Mouse (Mus musculus): Measurements from ENCODE around the gene Nipal3. TPM values are rescaled to one million over a fixed set of nuclear protein-coding genes. Genes with fewer than 3 reads are reported as not detected.
A peak's percentile ranks its signal among the peaks of the same experiment; 100 is the strongest.

The Nipal3 gene
- total RNA-seq, 2 experiments from 2014 or later = 25.3 to 28.0 TPM

- DNase-seq = peak; percentile 36 to 48
- intact Hi-C loops (cut with DNase I) = loop anchor here (1.0 kb wide), 1 partner anchor 160 kb away; no protein-coding TSS in a partner anchor
These were observed 12.9 kb upstream of the Nipal3 start for GRCm38 (mm10) chr4:135507547-135508350.

GRCm38 (mm10) chr4:135505794-135506193, 11.0 kb upstream of the Nipal3 start:
- no peak for DNase-seq
- intact Hi-C loops (cut with DNase I) = no loop called here

DNA sequence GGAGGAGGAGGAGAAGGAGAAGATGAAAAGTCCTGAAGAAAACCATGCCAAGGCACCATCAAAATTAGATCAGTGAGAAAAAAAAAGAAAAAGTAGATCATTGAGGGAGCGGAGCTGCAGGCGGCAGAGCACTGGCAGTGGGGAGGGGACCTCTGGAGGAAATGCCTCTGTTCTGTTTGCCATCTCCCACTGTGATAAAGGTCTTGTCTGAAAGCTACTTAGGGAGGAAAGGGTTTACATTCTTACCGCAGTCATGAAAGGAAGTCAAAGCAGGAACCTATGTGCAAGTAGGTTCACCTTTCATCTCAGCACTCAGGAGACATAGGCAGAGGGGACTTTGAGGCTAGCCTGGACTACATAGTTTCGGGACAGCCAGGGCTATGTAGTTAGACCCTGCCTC, 6.7 kb upstream of the Nipal3 start:
- no peak for DNase-seq
- intact Hi-C loops (cut with DNase I) = no loop called here

DNA sequence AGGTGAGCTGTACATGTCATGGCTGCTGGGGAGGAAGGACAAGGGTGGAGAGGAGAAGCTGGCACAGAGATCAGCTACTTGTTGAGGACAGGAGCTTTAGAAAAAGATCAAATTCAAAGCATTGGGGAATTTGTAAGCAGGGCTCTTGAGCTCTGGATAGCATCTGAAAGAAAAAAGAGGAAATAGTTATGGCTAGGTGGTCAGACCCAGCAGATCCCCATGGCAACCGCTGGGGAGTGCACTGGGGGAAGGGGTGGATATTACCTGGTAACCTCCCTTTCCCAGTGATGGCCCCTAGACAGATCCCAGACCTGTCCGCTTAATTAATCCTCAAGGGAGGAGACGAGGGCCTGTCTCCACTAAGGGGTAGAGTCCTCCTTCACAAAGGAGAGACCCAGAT, 5.0 kb upstream of the Nipal3 start:
- intact Hi-C loops (cut with DNase I) = no loop called here
- no peak for DNase-seq

DNA sequence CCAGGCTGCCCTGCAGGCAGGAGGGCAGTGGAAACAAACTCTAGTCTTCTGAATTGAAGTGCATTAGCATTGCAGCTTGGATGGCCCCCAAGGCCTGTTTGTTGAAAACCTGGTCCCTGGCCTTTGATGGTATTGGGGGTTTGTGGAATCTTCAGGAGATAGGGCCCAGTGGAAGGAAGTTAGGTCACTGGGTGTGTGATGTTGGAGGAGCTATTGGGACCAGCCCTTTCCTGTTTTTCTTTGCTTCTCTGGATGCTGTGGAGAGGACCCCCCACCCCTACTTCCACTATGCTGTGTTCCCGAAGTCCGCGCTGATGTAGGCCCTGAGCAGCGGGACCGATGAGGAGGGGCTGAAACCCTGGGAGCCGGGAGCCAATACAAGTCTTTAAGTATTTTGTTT, 3.3 kb upstream of the Nipal3 start:
- intact Hi-C loops (cut with DNase I) = no loop called here
- DNase-seq = no peak

GRCm38 (mm10) chr4:135495810-135496209, 972 bp upstream of the Nipal3 start:
- peak; percentile 33 to 46 for DNase-seq
- intact Hi-C loops (cut with DNase I) = no loop called here

- intact Hi-C loops (cut with DNase I) = no loop called here
These were observed 556 bp upstream of the Nipal3 start for GRCm38 (mm10) chr4:135495397-135495791.

DNA sequence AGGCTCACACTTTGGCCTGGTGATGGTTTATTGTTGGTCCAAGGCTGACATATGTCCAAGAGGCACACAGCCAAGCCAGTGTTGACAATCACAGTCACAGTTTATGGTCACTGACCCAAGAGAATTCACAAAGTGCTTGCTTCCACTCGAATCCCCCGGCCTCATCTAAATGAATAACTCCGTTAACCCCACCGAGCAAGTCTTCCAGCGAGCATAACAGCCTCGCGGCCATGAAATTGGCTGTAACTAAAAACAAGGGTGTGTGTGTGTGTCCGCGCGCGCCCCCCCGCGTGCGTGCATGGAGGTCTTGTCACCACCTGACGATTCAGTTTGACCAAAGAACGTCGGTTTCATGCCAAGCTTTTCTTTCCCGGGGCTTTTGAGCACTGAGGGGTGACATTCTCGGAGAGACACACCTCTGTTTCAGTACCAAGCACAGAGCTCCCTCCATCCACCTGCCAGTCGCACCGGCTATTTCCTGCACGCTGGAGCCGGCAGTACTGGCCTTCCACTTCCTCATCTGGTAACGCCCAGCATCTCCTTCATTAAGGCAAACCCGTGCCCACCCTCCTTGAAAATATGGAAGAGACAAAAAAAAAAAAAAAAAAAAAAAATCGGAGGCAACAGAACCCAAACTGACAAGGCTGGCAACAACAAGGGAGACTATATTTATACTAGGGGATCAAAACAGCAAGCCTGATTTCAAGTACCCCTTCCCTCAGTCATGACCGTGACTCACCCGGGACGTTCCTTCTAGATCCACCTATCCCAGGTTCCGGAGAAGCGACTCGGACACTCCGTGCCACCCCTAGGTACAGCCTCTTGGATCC, 932 bp downstream of the Nipal3 start:
- peak; percentile 46 to 58 for DNase-seq
- intact Hi-C loops (cut with DNase I) = loop anchor here (5.0 kb wide), 1 partner anchor 112 kb away; no protein-coding TSS in a partner anchor

More at GRCm38 (mm10) chr4:135495397-135495791, 556 bp upstream of the Nipal3 start:
- no peak for DNase-seq

DNA sequence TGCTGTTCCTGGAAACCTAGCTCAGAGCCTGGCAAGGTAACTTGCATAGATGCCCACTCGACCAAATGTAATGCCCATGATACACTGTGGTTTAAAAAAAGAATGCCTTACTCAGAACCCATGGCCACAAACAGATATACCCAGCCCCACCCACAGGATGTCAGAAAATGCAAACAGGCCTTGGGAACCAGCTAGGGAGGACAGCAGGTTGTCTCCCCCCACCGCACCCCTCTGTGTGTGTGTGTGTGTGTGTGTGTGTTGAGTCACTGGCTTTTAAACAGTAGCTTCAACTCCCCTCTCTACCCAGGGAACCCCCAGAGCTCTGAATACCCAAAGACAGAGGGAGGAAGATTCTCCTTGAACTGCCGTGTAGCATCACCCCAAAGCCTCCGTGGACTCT, 1.6 kb downstream of the Nipal3 start:
- intact Hi-C loops (cut with DNase I) = loop anchor here (5.0 kb wide), 1 partner anchor 111 kb away; no protein-coding TSS in a partner anchor
- no peak for DNase-seq

DNA sequence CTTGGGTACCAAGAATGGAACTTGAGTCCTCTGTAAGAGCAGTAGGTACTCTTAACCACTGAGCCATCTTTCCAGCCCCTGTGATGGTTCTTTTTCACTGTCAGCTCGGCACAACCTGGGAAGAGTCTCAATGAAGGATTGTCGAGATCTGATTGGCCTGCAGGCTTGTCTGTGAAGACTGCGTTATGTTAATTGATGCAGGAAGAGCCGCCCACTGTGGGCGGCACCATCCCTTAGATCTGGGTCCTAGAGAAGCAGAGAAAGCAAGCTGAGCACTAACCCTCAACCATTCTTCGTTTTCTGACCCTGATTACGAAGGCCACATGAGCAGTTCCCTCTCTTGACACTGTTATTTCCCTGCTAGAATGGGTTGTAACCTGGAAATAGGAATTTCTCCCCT, 5.6 kb downstream of the Nipal3 start:
- intact Hi-C loops (cut with DNase I) = no loop called here
- DNase-seq = no peak

GRCm38 (mm10) chr4:135486352-135486751, 8.5 kb downstream of the Nipal3 start:
- no peak for DNase-seq
- intact Hi-C loops (cut with DNase I) = no loop called here

DNA sequence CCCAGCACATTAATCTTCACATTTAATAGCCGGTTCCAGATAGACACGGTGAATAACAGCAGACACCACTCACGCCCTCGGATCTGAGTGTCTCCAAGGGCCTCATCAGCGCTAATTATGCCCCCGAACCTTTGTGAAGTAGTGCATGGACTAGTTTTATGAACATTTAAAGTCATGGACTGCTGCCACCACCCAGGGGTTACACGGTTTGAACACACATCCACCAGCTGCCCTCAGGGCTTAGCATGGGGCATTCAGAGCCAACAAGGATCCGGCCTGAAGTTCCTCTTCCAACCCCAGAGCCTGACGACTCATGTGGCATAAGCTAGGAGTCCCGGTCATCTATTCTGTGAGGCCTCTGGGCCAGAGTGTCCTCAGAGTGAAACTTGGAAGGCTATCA, 9.8 kb downstream of the Nipal3 start:
- no peak for DNase-seq

GRCm38 (mm10) chr4:135480370-135480769, 14.5 kb downstream of the Nipal3 start:
- DNase-seq = no peak
- intact Hi-C loops (cut with DNase I) = no loop called here

More for the DNA sequence above, 9.8 kb downstream of the Nipal3 start:
- intact Hi-C loops (cut with DNase I) = no loop called here

GRCm38 (mm10) chr4:135477851-135478250, 17.0 kb downstream of the Nipal3 start:
- DNase-seq = no peak

GRCm38 (mm10) chr4:135463406-135463805, 31.4 kb downstream of the Nipal3 start:
- intact Hi-C loops (cut with DNase I) = no loop called here
- no peak for DNase-seq

More at GRCm38 (mm10) chr4:135477851-135478250, 17.0 kb downstream of the Nipal3 start:
- intact Hi-C loops (cut with DNase I) = no loop called here

GRCm38 (mm10) chr4:135453572-135453971, 41.3 kb downstream of the Nipal3 start:
- intact Hi-C loops (cut with DNase I) = no loop called here

DNA sequence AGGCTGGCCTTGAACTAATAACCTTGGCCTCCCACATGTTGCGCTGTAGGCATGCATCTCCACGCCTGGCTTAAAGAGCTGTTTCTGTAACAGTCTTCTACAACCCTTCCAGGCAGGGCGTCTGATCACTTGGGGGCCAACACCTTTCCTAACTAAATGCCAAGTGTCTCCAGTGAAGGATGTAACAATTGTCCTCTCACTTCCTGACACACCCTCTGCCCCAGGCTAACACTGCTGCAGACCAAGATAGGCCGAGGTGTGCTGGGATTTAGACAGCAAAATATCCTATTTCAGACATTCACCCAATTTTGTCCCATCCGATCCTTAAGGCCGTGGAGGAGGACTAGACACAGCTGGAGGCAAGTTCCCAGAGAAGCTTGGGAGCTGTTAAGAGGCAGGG, 41.7 kb downstream of the Nipal3 start:
- intact Hi-C loops (cut with DNase I) = no loop called here
- peak; percentile 6 to 16 for DNase-seq

More at GRCm38 (mm10) chr4:135453572-135453971, 41.3 kb downstream of the Nipal3 start:
- DNase-seq = no peak

DNA sequence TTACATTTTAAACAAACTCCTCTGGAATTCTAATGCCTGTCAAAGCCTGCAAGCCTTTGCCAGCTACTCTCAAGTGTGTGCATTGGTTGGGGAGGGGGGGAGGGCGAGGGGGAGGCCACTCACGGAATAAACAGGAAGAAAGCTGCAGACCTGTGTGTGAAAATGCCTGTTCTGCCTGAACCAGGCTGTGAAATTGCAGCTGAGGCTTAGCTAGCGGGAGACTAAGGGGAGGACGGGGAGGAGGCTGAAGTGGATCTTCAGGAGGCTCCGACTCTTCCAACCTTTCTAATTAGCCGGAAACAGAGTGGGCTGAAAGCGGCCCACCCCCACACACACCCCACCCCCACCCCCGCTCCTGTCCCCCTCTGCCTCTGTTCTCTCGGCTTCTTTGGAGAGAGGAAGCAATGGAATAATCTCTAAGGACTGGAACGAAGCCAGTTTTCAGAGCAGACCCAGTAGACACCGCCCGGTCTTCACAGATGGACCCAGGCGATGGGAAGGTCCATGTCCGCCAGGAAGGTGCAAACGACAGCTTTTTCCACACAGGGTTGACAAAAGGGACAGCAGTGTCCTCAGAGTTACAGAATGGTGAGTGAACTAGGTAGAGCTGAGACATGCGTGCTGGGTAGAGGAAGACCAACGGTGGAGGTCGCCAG, 43.4 kb downstream of the Nipal3 start:
- peak; percentile 12 to 13 for DNase-seq
- intact Hi-C loops (cut with DNase I) = no loop called here

GRCm38 (mm10) chr4:135442473-135442872, 52.4 kb downstream of the Nipal3 start:
- DNase-seq = no peak
- intact Hi-C loops (cut with DNase I) = no loop called here

- intact Hi-C loops (cut with DNase I) = no loop called here
- DNase-seq = peak in 1 of 2 experiments; percentile 33
These were observed 54.8 kb downstream of the Nipal3 start for GRCm38 (mm10) chr4:135439904-135440522.
